In the genomic region with DNA sequence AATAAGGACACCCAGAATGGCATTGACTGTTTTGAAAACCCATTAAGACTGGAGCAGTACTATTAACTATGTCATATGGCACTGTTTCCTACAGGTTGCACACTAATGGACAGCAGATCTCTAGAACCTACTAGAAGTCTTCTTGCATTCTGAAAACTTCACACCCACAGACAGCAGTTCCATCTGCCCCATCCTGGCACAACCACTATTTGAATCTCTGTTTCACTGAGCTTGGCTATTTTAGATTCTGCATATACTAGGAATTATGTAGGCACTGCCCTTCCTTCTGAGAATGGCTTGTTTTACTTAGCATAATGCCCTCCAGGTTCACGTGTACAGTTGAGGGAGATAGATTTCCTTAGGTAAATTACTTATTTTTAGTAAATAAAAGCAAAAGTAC, we compare ENCODE assay signal across 13 mouse cellular contexts.
"Had no signal": no experiment of that assay in that cellular context is flagged by ENCODE, and none has a peak within 500 bp of the region (broad histone marks: within the 10 kb centered on the region; RNA-seq: fewer than 3 reads in every experiment).

No protein-coding gene starts in this region.

- H3K4me3 ChIP-seq: kidney, embryonic 15.5 days; limb, embryonic 15.5 days; liver, embryonic 12.5 days; midbrain, embryonic 10.5 days; myocyte; neural tube, embryonic 15.5 days had no signal

- H3K27ac ChIP-seq: kidney, embryonic 15.5 days; limb, embryonic 15.5 days; liver, embryonic 12.5 days; midbrain, embryonic 10.5 days; neural tube, embryonic 15.5 days had no signal

- DNase-seq: kidney, adult 2 months; kidney, postnatal 14 days; lung, embryonic 14.5 days; lung, postnatal 10 days; lung, postnatal 4 days; midbrain, embryonic 14.5 days; thymus, postnatal 4 days had no signal
